Mouse (Mus musculus) heart, postnatal 14 days (tissue): ENCODE measurements at regions not wholly inside any gene's neighbourhood (a gene's known extent, or its start where the extent isn't known, plus 50 kb on each side); places are given as distances from the start of the nearest gene placed in this dataset.
A peak's percentile ranks its signal among the peaks of the same experiment; 100 is the strongest.

Experiments used
- DNase-seq, 2 experiments: peaks; one replicate each; pipeline ENCODE4 v3.0.0; 2021 to 2022
- intact Hi-C: fragments of 180-260 bp; cut with DNase I; formaldehyde crosslinking; loops from one replicate; pipeline ENCODE4 v1.15.1; 2025

GRCm38 (mm10) chrX:11632011-11632410, 304.4 kb downstream of the H2al1j start:
- intact Hi-C loops, result loop anchor here (5.0 to 10.0 kb wide), 4 partner anchors 173 to 620 kb away; no protein-coding TSS in a partner anchor
- no peak for DNase-seq

GRCm38 (mm10) chrX:11633823-11634222, 306.2 kb downstream of the H2al1j start:
- DNase-seq, result peak; percentile 5 to 42

GRCm38 (mm10) chrX:11644484-11644883, 316.9 kb downstream of the H2al1j start:
- no peak for DNase-seq
- intact Hi-C loops, result no loop called here

More at GRCm38 (mm10) chrX:11633823-11634222, 306.2 kb downstream of the H2al1j start:
- intact Hi-C loops, result loop anchor here (5.0 to 10.0 kb wide), 4 partner anchors 171 to 618 kb away; no protein-coding TSS in a partner anchor

GRCm38 (mm10) chrX:11646681-11647526, 319.3 kb downstream of the H2al1j start:
- DNase-seq, result no peak
- intact Hi-C loops, result no loop called here

GRCm38 (mm10) chrX:11647527-11647836, 319.9 kb downstream of the H2al1j start:
- no peak for DNase-seq
- intact Hi-C loops, result no loop called here

- intact Hi-C loops, result no loop called here
- no peak for DNase-seq
Measured at GRCm38 (mm10) chrX:11653336-11653735, 325.7 kb downstream of the H2al1j start.

DNA sequence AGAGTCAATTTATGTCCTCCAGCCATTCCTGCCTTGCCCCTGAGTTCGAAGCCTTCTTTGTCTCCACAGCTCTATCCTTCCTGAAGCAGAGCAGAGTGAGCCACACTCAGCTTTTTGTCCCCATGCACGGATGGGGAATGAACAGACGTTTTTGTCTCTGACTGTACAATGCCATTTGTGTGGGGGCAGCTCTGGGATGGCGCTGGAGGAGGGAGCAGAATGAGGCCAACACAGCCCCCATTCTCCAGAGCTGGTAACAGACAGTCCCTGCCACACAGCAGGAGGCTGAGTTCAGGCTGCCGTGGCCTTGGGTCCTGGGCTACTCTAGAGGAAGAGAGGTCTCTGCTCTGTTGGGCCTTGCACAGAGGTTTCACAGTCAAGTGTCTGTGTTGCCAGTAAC, 327.4 kb downstream of the H2al1j start:
- intact Hi-C loops, result no loop called here
- no peak for DNase-seq

- intact Hi-C loops, result no loop called here
- DNase-seq, result no peak
Measured at GRCm38 (mm10) chrX:11655466-11655865, 327.8 kb downstream of the H2al1j start.

GRCm38 (mm10) chrX:11657606-11658254, 330.1 kb downstream of the H2al1j start:
- DNase-seq, result no peak
- intact Hi-C loops, result no loop called here

DNA sequence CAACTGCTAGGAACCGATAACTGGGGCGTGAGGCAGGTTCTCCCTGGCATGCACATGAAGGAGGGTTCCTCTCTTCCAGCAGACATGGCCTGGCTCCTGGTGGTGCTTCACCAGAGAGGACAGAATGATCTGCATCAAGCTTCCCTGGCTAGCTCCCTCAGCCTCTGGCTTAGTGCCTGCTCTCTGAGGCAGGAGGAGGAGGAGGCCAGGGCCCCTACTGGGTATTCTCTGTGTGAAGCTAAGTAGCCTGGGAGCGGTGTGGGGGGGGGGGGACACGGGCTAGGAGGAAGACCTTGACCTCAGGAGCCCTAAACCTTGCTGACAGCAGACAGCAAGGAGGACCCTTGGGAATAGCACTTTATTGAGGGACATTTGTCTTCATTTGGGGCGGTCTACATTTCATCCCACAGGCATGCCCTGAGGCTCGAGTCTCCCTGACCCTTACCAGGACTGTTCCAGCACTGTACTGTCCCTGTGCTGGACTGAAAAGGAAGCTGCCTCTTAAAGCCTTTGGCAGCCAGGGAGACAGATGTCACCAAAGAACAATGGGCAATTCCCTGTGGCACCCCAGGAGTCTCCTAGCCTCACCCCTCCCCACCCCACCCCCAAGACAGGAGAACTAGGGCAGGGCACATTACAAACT, 335.7 kb downstream of the H2al1j start:
- peak; percentile 19 to 40 for DNase-seq
- intact Hi-C loops, result loop anchor here (10.0 kb wide), 1 partner anchor 411 kb away; no protein-coding TSS in a partner anchor

DNA sequence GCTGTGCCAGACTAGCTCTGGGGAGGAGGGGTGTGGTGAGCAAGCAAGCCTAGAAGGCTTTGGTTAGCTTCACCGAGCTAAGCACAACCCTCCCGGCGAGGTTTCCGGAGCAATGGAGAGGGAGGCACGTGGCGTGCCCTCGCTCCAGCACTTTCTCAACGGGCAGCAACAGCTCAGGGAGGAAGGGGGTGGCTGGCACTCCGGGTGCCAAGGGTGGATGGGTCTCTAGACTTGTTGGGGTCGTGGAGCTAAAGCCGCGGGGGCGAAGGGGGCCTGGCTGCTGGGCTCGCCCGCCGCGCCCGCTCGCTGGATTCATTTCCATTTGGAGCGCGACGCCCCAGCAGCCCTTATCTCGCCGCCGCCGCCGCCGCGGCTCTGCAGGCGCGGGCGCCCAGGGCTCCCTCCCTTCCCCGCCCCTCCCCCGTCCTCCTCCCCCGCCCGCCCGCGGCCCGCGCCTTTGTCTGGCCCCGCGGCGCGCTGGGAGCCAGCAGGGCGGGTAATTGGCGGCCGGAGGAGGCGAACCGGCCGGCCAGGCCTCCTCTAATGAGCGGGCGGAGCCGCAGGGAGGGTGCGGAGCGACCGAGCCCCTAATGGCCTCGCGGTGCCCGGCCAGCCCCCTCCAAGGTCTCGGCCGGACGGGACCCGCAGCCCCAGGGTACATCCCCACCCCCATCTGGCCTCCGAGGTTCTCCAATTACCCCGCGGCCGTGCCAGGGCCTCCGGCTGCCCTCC, 336.9 kb downstream of the H2al1j start:
- intact Hi-C loops, result loop anchor here (10.0 kb wide), 1 partner anchor 410 kb away; no protein-coding TSS in a partner anchor
- peak; percentile 73 to 74 for DNase-seq

DNA sequence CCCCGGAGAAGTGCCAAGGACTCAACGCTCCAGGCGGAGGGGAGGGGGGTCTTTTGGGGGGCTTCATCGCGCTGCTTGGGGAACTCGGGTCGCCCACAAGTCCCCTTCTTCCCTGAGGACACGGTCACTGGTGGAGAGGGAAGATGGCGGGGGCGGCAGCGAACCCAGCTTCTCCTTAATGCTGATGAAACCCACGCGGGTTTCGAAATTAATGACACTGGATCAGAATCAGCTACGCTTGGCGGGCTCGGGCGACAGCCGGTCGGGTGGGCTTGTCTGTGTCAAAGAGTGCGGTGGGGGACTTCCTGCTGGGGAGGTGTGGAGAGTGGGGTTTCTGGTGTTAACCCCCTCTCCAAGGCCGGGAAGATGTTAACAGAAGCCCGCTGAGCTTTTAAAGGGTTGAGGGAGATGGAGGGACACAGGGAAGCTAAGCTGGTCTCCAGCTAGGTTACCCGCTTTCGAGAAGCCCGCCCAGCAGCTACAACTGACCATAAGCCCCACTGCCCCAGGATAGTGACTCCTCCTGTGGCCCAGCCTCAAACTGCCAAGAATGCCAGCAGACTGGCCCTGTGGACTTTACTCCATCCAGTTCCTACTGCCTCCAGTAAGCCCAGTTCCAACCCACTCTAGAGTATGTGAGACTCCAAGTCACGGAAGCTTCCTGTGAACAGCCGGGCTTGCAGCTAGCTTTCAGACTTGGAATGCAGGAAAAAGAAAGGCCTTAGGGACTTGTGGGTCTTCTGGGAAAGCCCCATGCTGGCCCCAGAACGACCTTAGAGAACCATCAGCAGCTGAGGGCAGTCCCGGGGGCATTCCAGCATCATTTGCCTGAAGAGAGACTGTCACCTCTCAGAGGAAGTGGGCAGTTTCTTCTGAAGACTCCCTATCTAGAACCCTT, 337.7 kb downstream of the H2al1j start:
- peak in 1 of 2 experiments; percentile 22 for DNase-seq
- intact Hi-C loops, result loop anchor here (10.0 kb wide), 1 partner anchor 409 kb away; no protein-coding TSS in a partner anchor

GRCm38 (mm10) chrX:11666517-11666916, 338.9 kb downstream of the H2al1j start:
- DNase-seq, result peak in 1 of 2 experiments; percentile 37
- intact Hi-C loops, result loop anchor here (10.0 kb wide), 1 partner anchor 408 kb away; no protein-coding TSS in a partner anchor

DNA sequence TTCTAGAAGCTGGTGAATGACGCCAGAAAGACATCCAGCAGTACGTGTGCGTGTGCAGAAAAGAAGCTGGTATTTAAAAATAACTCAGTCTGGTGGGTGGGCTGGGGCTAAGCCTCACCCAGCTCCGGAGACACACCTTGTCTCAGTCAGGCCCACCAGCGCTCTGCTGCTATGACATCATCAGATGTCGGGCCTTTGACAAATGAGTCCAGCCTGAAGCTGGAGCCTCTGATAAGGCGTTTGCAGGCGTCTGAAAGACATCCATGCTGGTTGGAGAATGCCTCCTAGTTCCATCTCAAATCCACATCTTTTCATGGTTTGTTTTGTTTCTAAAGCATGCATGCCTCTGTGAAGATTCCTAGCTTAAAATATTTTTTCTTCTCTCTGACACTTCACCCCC, 344.2 kb downstream of the H2al1j start:
- intact Hi-C loops, result no loop called here

GRCm38 (mm10) chrX:11678086-11678485, 350.5 kb downstream of the H2al1j start:
- intact Hi-C loops, result no loop called here
- DNase-seq, result no peak

More for the DNA sequence above, 344.2 kb downstream of the H2al1j start:
- DNase-seq, result no peak

- intact Hi-C loops, result no loop called here
- no peak for DNase-seq
Measured at GRCm38 (mm10) chrX:11681274-11681673, 353.7 kb downstream of the H2al1j start.

GRCm38 (mm10) chrX:11689989-11690405, 362.4 kb downstream of the H2al1j start:
- intact Hi-C loops, result no loop called here

DNA sequence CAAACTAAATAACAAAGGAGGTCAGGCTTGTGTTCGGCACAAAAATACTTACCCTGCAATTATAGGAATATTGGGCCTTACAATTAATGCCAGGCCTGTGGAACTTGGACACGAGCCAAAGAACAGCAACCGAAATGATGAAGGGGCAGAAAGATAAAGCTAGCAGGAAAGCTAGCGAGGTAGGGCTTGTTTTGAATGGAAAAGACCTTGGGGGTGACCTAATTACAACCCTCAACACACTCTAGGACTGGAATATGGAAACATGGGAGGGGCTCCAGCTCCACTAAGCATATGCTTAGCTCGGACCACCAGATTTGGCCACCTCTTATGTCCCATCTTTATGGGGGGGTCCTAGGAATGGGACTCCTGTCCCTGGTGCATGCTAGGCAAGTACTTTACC, 362.8 kb downstream of the H2al1j start:
- intact Hi-C loops, result no loop called here

More at GRCm38 (mm10) chrX:11689989-11690405, 362.4 kb downstream of the H2al1j start:
- no peak for DNase-seq

GRCm38 (mm10) chrX:11691019-11691418, 363.4 kb downstream of the H2al1j start:
- DNase-seq, result no peak
- intact Hi-C loops, result no loop called here

More for the DNA sequence above, 362.8 kb downstream of the H2al1j start:
- no peak for DNase-seq
